Mouse (Mus musculus): ENCODE results near the gene Bcl11b.

The Bcl11b gene

GRCm38 (mm10) chr12:107887621-107888020 is 115.8 kb downstream of the Bcl11b start:
- no peak for DNase-seq

- no peak for DNase-seq
Observed at GRCm38 (mm10) chr12:107884330-107885065, 118.9 kb downstream of the Bcl11b start.

GRCm38 (mm10) chr12:107881726-107882125 is 121.7 kb downstream of the Bcl11b start:
- DNase-seq: no peak

GRCm38 (mm10) chr12:107880748-107881147 is 122.7 kb downstream of the Bcl11b start:
- DNase-seq: no peak

GRCm38 (mm10) chr12:107879114-107879777 is 124.2 kb downstream of the Bcl11b start:
- no peak for DNase-seq

DNA sequence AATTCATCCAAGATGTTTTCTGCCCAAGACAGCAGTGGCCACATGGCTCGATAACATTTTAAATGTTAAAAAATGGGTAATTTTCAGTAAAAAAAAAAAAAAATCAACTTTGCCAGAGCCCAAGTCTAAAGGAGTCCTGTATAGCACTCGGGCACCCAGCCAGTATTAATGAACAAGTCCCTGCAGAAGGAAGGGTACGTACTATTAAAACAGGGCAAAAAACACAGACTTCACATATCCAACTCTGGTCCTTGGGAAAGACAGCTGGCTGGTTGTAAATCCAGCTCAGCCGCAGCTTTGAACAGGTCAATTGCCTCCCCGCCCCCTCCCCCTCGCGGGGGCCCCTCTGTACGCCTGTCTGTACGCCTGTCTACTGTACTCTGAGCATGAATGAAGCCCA is 127.2 kb downstream of the Bcl11b start:
- DNase-seq: no peak

GRCm38 (mm10) chr12:107874467-107875142 is 128.8 kb downstream of the Bcl11b start:
- no peak for DNase-seq

GRCm38 (mm10) chr12:107869526-107870050 is 133.8 kb downstream of the Bcl11b start:
- DNase-seq: no peak

- no peak for DNase-seq
Observed at GRCm38 (mm10) chr12:107868291-107868690, 135.1 kb downstream of the Bcl11b start.

All from kidney, adult 11 months (tissue).